8 mouse cellular contexts compared by ENCODE assay signal in the genomic region with DNA sequence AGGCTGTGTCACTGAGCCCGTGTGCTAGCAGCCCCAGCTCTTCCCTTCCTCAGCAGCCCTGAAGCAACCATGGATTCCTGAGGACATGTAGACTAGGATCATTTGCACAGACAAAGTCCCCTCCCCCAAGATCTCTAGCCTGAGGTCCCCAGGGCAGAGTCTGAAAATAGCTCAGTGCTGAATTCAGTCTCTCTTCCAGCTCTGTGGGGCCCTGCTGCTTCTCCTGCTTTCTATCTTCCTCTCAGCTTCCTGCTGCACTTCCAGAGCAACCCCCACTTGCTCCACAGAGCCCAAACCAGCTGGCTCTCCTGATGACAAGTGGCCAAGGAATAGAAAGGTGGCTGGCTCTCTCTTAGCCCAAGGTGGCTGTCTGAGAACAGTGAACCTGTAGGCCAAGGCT.
DNase-seq lines count a peak whose midpoint lies in the region; ATAC-seq lines count a peak whose summit lies in the region.

No protein-coding gene starts in this region.

- WGBS in forebrain, embryonic 14.5 days = 20% methylated on average over 1 of the region's 1 CpGs
- WGBS in limb, embryonic 10.5 days = 41% methylated on average over 1 of the region's 1 CpGs

- no peaks in the 10 kb centered on the region for H3K27me3 ChIP-seq in forebrain, embryonic 14.5 days (replicated peaks; ENCODE audit: control insufficient read depth, insufficient read depth, low read length)
- peaks cover 3% of the 10 kb centered on the region; the same call in 1 of the 2 replicates for H3K27me3 ChIP-seq in limb, embryonic 10.5 days (ENCODE audit: low read depth, poor library complexity, severe bottlenecking)

- H3K9ac ChIP-seq in forebrain, embryonic 14.5 days (ENCODE audit: low read length) = peak overlapping the region; percentile 18; the same call in 1 of the 2 replicates

- H3K4me1 ChIP-seq in forebrain, embryonic 14.5 days (ENCODE audit: control insufficient read depth, insufficient read depth, low read length) = peaks cover 31% of the 10 kb centered on the region
- peaks cover 13% of the 10 kb centered on the region for H3K4me1 ChIP-seq in limb, embryonic 10.5 days

- peak; percentile 38 for DNase-seq in embryo, embryonic 10.5 days (ENCODE audit: low spot score)
- no peak for DNase-seq in embryo, embryonic 9.5 days (ENCODE audit: extremely low spot score)
- DNase-seq in NIH3T3 (ENCODE audit: low read depth) = peak; percentile 62
- DNase-seq in forebrain, embryonic 14.5 days (ENCODE audit: low spot score) = peak; percentile 49
- no peak for DNase-seq in limb, embryonic 10.5 days (ENCODE audit: low spot score)
- DNase-seq in urinary bladder, adult 18-20 months (ENCODE audit: low spot score in 2 of 2) = no peak
- DNase-seq in right cerebral cortex, adult 18-20 months = no peak

- H3K27ac ChIP-seq in forebrain, embryonic 14.5 days (ENCODE audit: low read depth, low read length) = peak overlapping the region; percentile 78; the same call in 1 of the 2 replicates
- 0 out of 2 replicates have a peak overlapping the region, but pooled peaks have one; percentile 22 for H3K27ac ChIP-seq in limb, embryonic 10.5 days

- ATAC-seq in forebrain, embryonic 14.5 days = no peak; the same call in 1 of the 2 replicates
- ATAC-seq in inflammation-experienced regulatory T-cells, adult 6 months = no peak

- peaks cover 16% of the 10 kb centered on the region; the same call in 1 of the 2 replicates for H3K36me3 ChIP-seq in forebrain, embryonic 14.5 days (ENCODE audit: control insufficient read depth, insufficient read depth, low read length)
- H3K36me3 ChIP-seq in limb, embryonic 10.5 days = no peaks in the 10 kb centered on the region

- no peak overlapping the region for H3K4me2 ChIP-seq in forebrain, embryonic 14.5 days (ENCODE audit: low read length)

- H3K4me3 ChIP-seq in forebrain, embryonic 14.5 days (ENCODE audit: low read depth, low read length) = no peak overlapping the region
- no peak overlapping the region for H3K4me3 ChIP-seq in limb, embryonic 10.5 days

- no peaks in the 10 kb centered on the region for H3K9me3 ChIP-seq in forebrain, embryonic 14.5 days (replicated peaks; ENCODE audit: control insufficient read depth, low read length)
- H3K9me3 ChIP-seq in limb, embryonic 10.5 days (replicated peaks) = no peaks in the 10 kb centered on the region

Comparison
In these comparisons a context has a peak if more than half of its experiments do, and no peak if none do; other contexts are left out.
1. DNase-seq: peak in embryo, embryonic 10.5 days (single experiment), NIH3T3 (single experiment) and forebrain, embryonic 14.5 days (single experiment); none in embryo, embryonic 9.5 days (single experiment), limb, embryonic 10.5 days (single experiment), urinary bladder, adult 18-20 months (0 of 2) and right cerebral cortex, adult 18-20 months (single experiment).